Mouse (Mus musculus) lung, postnatal 0 days (tissue): ENCODE results near the gene Kif1bp.

Source experiments
- CTCF ChIP-seq: IDR thresholded peaks from 2 replicates; pipeline ENCODE4 v1.5.1; 2016; ENCODE audit warnings: antibody characterized with exemption, mild to moderate bottlenecking
- EP300 ChIP-seq: IDR thresholded peaks from 2 replicates; pipeline ENCODE4 v1.6.1; 2016; ENCODE audit warnings: antibody characterized with exemption, mild to moderate bottlenecking, control low read depth

- TF ChIP-seq CTCF (no peak), EP300 (peak; percentile 46; the same call in 1 of the 2 replicates)
Measured at GRCm38 (mm10) chr10:62506019-62506556, 72.2 kb downstream of the Kif1bp start.
